Mouse (Mus musculus) forebrain, embryonic 10.5 days (tissue): Measurements from ENCODE around the gene Msmp. TPM values are rescaled to one million over a fixed set of nuclear protein-coding genes. Genes with fewer than 3 reads are reported as not detected.

Experiments used
- DNase-seq: peaks from one replicate; pipeline ENCODE4 v3.0.0-alpha.2; 2017; ENCODE audit warnings: low spot score; ENCODE audit errors: extremely low spot score
- H3K27ac ChIP-seq: fragments of 300-500 bp; sonication (generic); 2 replicates; pipeline ENCODE4 v1.5.1; 2016; ENCODE audit warnings: mild to moderate bottlenecking
- H3K27me3 ChIP-seq: fragments of 300-500 bp; sonication (generic); 2 replicates; pipeline ENCODE4 v1.6.1; 2016; ENCODE audit warnings: mild to moderate bottlenecking; ENCODE audit not compliant: poor library complexity, severe bottlenecking
- H3K36me3 ChIP-seq: fragments of 300-500 bp; sonication (generic); replicated peaks from 2 replicates; pipeline ENCODE4 v1.6.1; 2016; ENCODE audit warnings: mild to moderate bottlenecking, moderate library complexity
- H3K4me1 ChIP-seq: fragments of 300-500 bp; sonication (generic); 2 replicates; pipeline ENCODE4 v1.6.1; 2016
- H3K4me3 ChIP-seq: fragments of 300-500 bp; sonication (generic); 2 replicates; pipeline ENCODE4 v1.5.1; 2016; ENCODE audit warnings: mild to moderate bottlenecking, moderate library complexity
- H3K9me3 ChIP-seq: fragments of 300-500 bp; sonication (generic); 2 replicates; pipeline ENCODE4 v1.6.1; 2016; ENCODE audit warnings: mild to moderate bottlenecking, moderate library complexity
- WGBS: fragments of 180-500 bp; shearing (Covaris S2); methylation state at CpG from one replicate; pipeline ENCODE4 v1.1.7; 2016; 5-methylcytosine and 5-hydroxymethylcytosine counted together
- polyA plus RNA-seq: library from polyadenylated mRNA; unstranded; fragments of >200 nt; fragmentation: Nextera tagmentation; extraction: Ambion mirVana; gene quantifications from 2 replicates; pipeline ENCODE4 v1.2.1, GENCODE M21; 2016

The Msmp gene
- polyA plus RNA-seq, 1 experiment from 2014 or later: not detected

GRCm38 (mm10) chr4:43567140-43567539 lies 17.2 kb downstream of the Msmp start:
- 92% methylated on average over 9 of the region's 9 CpGs for WGBS
- Histone ChIP-seq H3K4me1 (peaks cover 16% of the 10 kb centered on the region), H3K36me3 (peaks cover 83% of the 10 kb centered on the region), H3K27ac (no peak overlapping the region), H3K4me3 (no peak overlapping the region), H3K27me3 (no peaks in the 10 kb centered on the region), H3K9me3 (no peaks in the 10 kb centered on the region)
- DNase-seq: no peak

- DNase-seq: no peak
- no peak overlapping the region for H3K27ac ChIP-seq
- H3K4me3 ChIP-seq: no peak overlapping the region
- H3K27me3 ChIP-seq: no peaks in the 10 kb centered on the region
- H3K4me1 ChIP-seq: peaks cover 40% of the 10 kb centered on the region
- no peaks in the 10 kb centered on the region for H3K9me3 ChIP-seq
- H3K36me3 ChIP-seq: peaks cover 58% of the 10 kb centered on the region
- 78% methylated on average over 2 of the region's 2 CpGs for WGBS
Measured at GRCm38 (mm10) chr4:43564231-43564630, 20.1 kb downstream of the Msmp start.

GRCm38 (mm10) chr4:43563601-43563875 lies 20.8 kb downstream of the Msmp start:
- peaks cover 54% of the 10 kb centered on the region for H3K36me3 ChIP-seq
- WGBS: 88% methylated on average over 4 of the region's 4 CpGs
- no peak overlapping the region for H3K27ac ChIP-seq
- H3K4me1 ChIP-seq: peaks cover 47% of the 10 kb centered on the region
- no peak for DNase-seq
- H3K9me3 ChIP-seq: no peaks in the 10 kb centered on the region
- H3K4me3 ChIP-seq: peak overlapping the region; percentile 96
- no peaks in the 10 kb centered on the region for H3K27me3 ChIP-seq

GRCm38 (mm10) chr4:43562769-43563600 lies 21.3 kb downstream of the Msmp start:
- Histone ChIP-seq H3K27ac (peak overlapping the region; percentile 97), H3K9me3 (no peaks in the 10 kb centered on the region), H3K27me3 (no peaks in the 10 kb centered on the region), H3K36me3 (peaks cover 53% of the 10 kb centered on the region), H3K4me1 (peaks cover 52% of the 10 kb centered on the region), H3K4me3 (peak overlapping the region; percentile 96)
- no peak for DNase-seq
- 9% methylated on average over 22 of the region's 22 CpGs for WGBS

- no peaks in the 10 kb centered on the region for H3K27me3 ChIP-seq
- peak; percentile 92 for DNase-seq
- H3K9me3 ChIP-seq: no peaks in the 10 kb centered on the region
- H3K36me3 ChIP-seq: peaks cover 53% of the 10 kb centered on the region
- H3K4me3 ChIP-seq: peak within 1 kb of the TSS; percentile 96
- peaks cover 60% of the 10 kb centered on the region for H3K4me1 ChIP-seq
- H3K27ac ChIP-seq: peak within 1 kb of the TSS; percentile 97
- under 1% methylated on average over 62 of the region's 62 CpGs for WGBS
Measured at GRCm38 (mm10) chr4:43561997-43562768, 22.1 kb downstream of the Msmp start, which contains the start of the genes Creb3 and Tln1. Creb3 (plus strand) TSS chr4:43562332. Tln1 (minus strand) TSS chr4:43562691.

- no peaks in the 10 kb centered on the region for H3K9me3 ChIP-seq
- no peaks in the 10 kb centered on the region for H3K27me3 ChIP-seq
- H3K4me1 ChIP-seq: peaks cover 65% of the 10 kb centered on the region
- H3K27ac ChIP-seq: peak overlapping the region; percentile 97
- WGBS: 2% methylated on average over 16 of the region's 16 CpGs
- no peak for DNase-seq
- peaks cover 53% of the 10 kb centered on the region for H3K36me3 ChIP-seq
- peak overlapping the region; percentile 96 for H3K4me3 ChIP-seq
Measured at GRCm38 (mm10) chr4:43561436-43561996, 22.8 kb downstream of the Msmp start.

- H3K27ac ChIP-seq: peak overlapping the region; percentile 97
- WGBS: 47% methylated on average over 2 of the region's 2 CpGs
- peaks cover 65% of the 10 kb centered on the region for H3K4me1 ChIP-seq
Measured at GRCm38 (mm10) chr4:43560976-43561375, 23.3 kb downstream of the Msmp start.

GRCm38 (mm10) chr4:43560243-43560611 lies 24.1 kb downstream of the Msmp start:
- H3K9me3 ChIP-seq: no peaks in the 10 kb centered on the region
- H3K27me3 ChIP-seq: no peaks in the 10 kb centered on the region
- peaks cover 53% of the 10 kb centered on the region for H3K36me3 ChIP-seq
- DNase-seq: no peak
- 0 out of 2 replicates have a peak overlapping the region, but pooled peaks have one; percentile 3 for H3K27ac ChIP-seq
- WGBS: 58% methylated on average over 6 of the region's 6 CpGs
- peak overlapping the region; percentile 96 for H3K4me3 ChIP-seq
- peaks cover 65% of the 10 kb centered on the region for H3K4me1 ChIP-seq

More at GRCm38 (mm10) chr4:43560976-43561375, 23.3 kb downstream of the Msmp start:
- Histone ChIP-seq H3K27me3 (no peaks in the 10 kb centered on the region), H3K4me3 (peak overlapping the region; percentile 96), H3K36me3 (peaks cover 53% of the 10 kb centered on the region), H3K9me3 (no peaks in the 10 kb centered on the region)
- DNase-seq: no peak

- H3K27me3 ChIP-seq: no peaks in the 10 kb centered on the region
- no peaks in the 10 kb centered on the region for H3K9me3 ChIP-seq
- no peak for DNase-seq
- WGBS: 81% methylated on average over 13 of the region's 13 CpGs
- H3K4me3 ChIP-seq: peak overlapping the region; percentile 96
- H3K27ac ChIP-seq: peak overlapping the region; percentile 31; the same call in 1 of the 2 replicates
- H3K4me1 ChIP-seq: peaks cover 65% of the 10 kb centered on the region
- H3K36me3 ChIP-seq: peaks cover 53% of the 10 kb centered on the region
Measured at GRCm38 (mm10) chr4:43559519-43560242, 24.6 kb downstream of the Msmp start.

GRCm38 (mm10) chr4:43558631-43559356 lies 25.5 kb downstream of the Msmp start:
- peak overlapping the region; percentile 77 for H3K27ac ChIP-seq
- peaks cover 61% of the 10 kb centered on the region for H3K4me1 ChIP-seq
- peaks cover 54% of the 10 kb centered on the region for H3K36me3 ChIP-seq
- peak overlapping the region; percentile 37 for H3K4me3 ChIP-seq
- DNase-seq: peak; percentile 61
- H3K9me3 ChIP-seq: no peaks in the 10 kb centered on the region
- WGBS: 38% methylated on average over 13 of the region's 13 CpGs
- no peaks in the 10 kb centered on the region for H3K27me3 ChIP-seq

- Histone ChIP-seq H3K36me3 (peaks cover 60% of the 10 kb centered on the region), H3K27ac (peak overlapping the region; percentile 77), H3K4me3 (peak overlapping the region; percentile 37), H3K9me3 (no peaks in the 10 kb centered on the region), H3K4me1 (peaks cover 54% of the 10 kb centered on the region), H3K27me3 (no peaks in the 10 kb centered on the region)
- DNase-seq: no peak
- WGBS: 49% methylated on average over 5 of the region's 5 CpGs
Measured at GRCm38 (mm10) chr4:43558028-43558630, 26.2 kb downstream of the Msmp start.
